Mouse (Mus musculus) small intestine, adult 2 months (tissue): ENCODE results near the gene Klk1b1.
"Not testable (repeated sequence)": the region's sequence is repeated elsewhere in the genome, so short reads cannot be mapped to it uniquely, and the experiment has no call there.

Experiments
- CTCF ChIP-seq: fragments of 200-500 bp; IDR thresholded peaks from 2 replicates; pipeline ENCODE4 v1.5.1; 2012; ENCODE audit warnings: low read depth, mild to moderate bottlenecking, control low read depth, inconsistent platforms, low read length, moderate library complexity, mixed read lengths; ENCODE audit not compliant: insufficient replicate concordance, insufficient read length; ENCODE audit errors: extremely low read depth
- POLR2A ChIP-seq: fragments of 200-500 bp; IDR thresholded peaks from 2 replicates; pipeline ENCODE4 v1.6.1; 2012; ENCODE audit warnings: low read depth, mild to moderate bottlenecking, control low read depth, inconsistent platforms, low read length, moderate library complexity

DNA sequence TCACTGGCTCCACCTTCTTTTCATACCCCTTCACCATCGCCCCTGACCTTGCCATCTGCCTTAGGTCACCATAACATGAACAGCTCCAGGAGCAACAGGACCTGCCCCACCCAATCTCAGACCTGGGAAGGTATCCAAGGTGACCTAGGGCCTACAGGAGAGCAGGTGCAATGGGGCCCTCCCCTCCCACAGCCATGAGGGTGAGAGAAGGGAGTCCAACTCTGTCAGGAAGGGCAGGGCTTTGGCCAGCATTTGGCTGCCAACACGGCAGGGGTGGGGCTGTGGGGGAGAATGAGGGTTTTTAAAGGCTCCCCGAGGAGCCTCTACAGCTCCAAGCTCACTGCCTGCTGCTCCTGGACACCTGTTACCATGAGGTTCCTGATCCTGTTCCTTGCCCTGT is 24.3 kb upstream of the Klk1b1 start:
- not testable (repeated sequence) for TF ChIP-seq POLR2A, CTCF
